Mouse (Mus musculus) left cerebral cortex, postnatal 36 days (tissue): ENCODE measurements around the gene Nif3l1. TPM values are rescaled to one million over a fixed set of nuclear protein-coding genes. Genes with fewer than 3 reads are reported as not detected.

Experiments used
- total RNA-seq, 2 experiments: library from RNA; stranded (reverse); gene quantifications; 2 replicates each; pipeline ENCODE4 v1.2.3; 2021

The Nif3l1 gene
- total RNA-seq, 2 experiments from 2014 or later = 15.9 to 21.6 TPM

Other genes with a start within 250 kb of the Nif3l1 start
- 1 to 10 TPM; 5.3 to 5.8 TPM for gene Aox4, start 234.8 kb upstream of the Nif3l1 start, total RNA-seq
- gene Aox2, start 166.8 kb upstream of the Nif3l1 start, total RNA-seq = not detected
- gene Bzw1, start 52.3 kb upstream of the Nif3l1 start, total RNA-seq = 100 to 1,000 TPM; 138 to 161 TPM
- 100 to 1,000 TPM in 1 of 2 experiments, 10 to 100 TPM in 1; 81.3 to 117 TPM for gene Clk1, start 21.1 kb upstream of the Nif3l1 start, total RNA-seq
- gene Ppil3, start 335 bp downstream of the Nif3l1 start, total RNA-seq = 10 to 100 TPM; 27.1 to 27.9 TPM
- 10 to 100 TPM; 29.6 to 32.4 TPM for gene Orc2, start 60.0 kb downstream of the Nif3l1 start, total RNA-seq
- gene Fam126b, start 141.2 kb downstream of the Nif3l1 start, total RNA-seq = 100 to 1,000 TPM; 130 to 160 TPM
- gene Ndufb3, start 141.2 kb downstream of the Nif3l1 start, total RNA-seq = 100 to 1,000 TPM in 1 of 2 experiments, 10 to 100 TPM in 1; 91.6 to 107 TPM